Mouse (Mus musculus): ENCODE measurements around the gene Xpnpep2. TPM values are rescaled to one million over a fixed set of nuclear protein-coding genes. Genes with fewer than 3 reads are reported as not detected.

The Xpnpep2 gene
- polyA plus RNA-seq, 2 experiments from 2014 or later: 0.48 TPM; not detected in 1

GRCm38 (mm10) chrX:48181844-48182243 lies 73.3 kb downstream of the Xpnpep2 start:
- ATAC-seq: no peak

GRCm38 (mm10) chrX:48184703-48185102 lies 76.2 kb downstream of the Xpnpep2 start:
- no peak for ATAC-seq

Other genes starting within 250 kb of the Xpnpep2 start
- not detected for gene Smarca1, start 215.8 kb upstream of the Xpnpep2 start, polyA plus RNA-seq (2017; shearing (Covaris generic))
- 1 to 10 TPM; 4.8 to 5.5 TPM for gene Ocrl, start 196.3 kb upstream of the Xpnpep2 start, polyA plus RNA-seq (2017; shearing (Covaris generic))
- gene Apln, start 73.9 kb upstream of the Xpnpep2 start, polyA plus RNA-seq (2017; shearing (Covaris generic)): under 1 TPM; 0.21 to 0.57 TPM
- 100 to 1,000 TPM; 305 to 323 TPM for gene Sash3, start 37.7 kb downstream of the Xpnpep2 start, polyA plus RNA-seq (2017; shearing (Covaris generic))
- gene Zdhhc9, start 100.2 kb downstream of the Xpnpep2 start, polyA plus RNA-seq (2017; shearing (Covaris generic)): 1 to 10 TPM; 1.4 to 1.7 TPM
- 10 to 100 TPM; 26.8 to 29.1 TPM for gene Utp14a, start 148.1 kb downstream of the Xpnpep2 start, polyA plus RNA-seq (2017; shearing (Covaris generic))
- gene Bcorl1, start 232.6 kb downstream of the Xpnpep2 start, polyA plus RNA-seq (2017; shearing (Covaris generic)): 1 to 10 TPM; 1.7 to 2.1 TPM

Measured in activated CD4-positive, CD25-positive, alpha-beta regulatory T cell, adult 4 months (primary cell).